Mouse (Mus musculus): ENCODE measurements around the gene Robo1. TPM values are rescaled to one million over a fixed set of nuclear protein-coding genes. Genes with fewer than 3 reads are reported as not detected.

Gene Robo1
- total RNA-seq (2023): not detected

DNA sequence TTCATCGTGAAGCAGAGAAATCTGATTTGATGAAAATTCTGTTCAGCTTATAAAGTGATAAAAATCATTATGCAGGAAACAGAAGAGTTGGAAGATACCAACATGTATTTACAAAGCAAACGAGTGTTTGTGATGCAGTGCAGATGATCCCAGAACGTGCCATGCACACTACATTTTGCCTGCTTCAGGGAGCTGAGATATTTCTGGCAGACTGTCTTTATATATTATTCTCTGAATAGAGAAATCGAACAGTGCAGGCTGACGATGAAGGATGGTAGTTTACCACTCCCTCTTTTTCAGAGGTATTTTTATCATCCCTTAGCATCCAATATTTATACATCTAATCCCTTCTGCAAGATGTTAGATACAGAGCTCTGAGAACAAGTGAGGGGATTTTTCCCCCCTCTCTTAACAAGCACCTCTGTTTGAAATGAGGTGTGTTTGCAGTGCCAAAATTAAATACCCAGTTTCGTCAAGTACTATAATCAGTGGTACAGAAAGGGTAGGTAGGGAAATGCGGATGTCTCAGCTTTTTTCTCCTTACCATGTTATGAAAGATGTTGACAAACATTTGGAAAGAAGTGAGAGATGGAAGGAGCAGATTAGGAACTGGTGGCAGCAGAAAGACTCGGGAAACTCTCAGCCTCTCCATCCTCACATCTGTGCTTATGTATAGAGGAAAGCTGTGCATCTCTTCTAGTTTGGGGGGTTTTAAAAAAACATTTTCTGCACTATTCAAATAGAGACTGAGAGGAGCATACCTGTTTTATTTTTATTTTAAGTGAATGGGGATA lies at the start of gene Robo1:
Gene Robo1, plus strand, starts transcription at position 770 of the 794 bp plus-strand sequence.

